In the genomic region with DNA sequence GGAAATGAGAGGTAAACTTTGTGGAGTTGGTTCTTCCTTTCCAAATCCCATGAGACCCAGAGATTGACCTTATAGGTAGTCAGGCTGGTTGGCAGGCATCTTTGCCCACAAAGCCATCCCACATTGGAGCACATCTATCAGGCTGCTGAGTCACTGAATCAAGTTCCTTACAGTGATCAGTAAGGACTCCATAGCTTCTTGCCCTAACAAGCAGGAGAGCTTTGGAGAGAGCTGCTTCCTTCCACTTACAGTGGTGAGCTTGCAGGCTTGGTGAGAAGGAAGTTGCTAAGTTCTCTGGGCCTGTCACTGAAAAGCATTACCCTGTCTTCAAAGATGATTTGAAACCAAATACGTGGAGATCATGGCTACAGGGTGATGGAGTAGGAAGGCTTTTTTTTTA, we compare ENCODE assay signal across 19 mouse cellular contexts.
"Had no signal": no experiment of that assay in that cellular context is flagged by ENCODE, and none has a peak within 500 bp of the region (broad histone marks: within the 10 kb centered on the region; RNA-seq: fewer than 3 reads in every experiment).

No protein-coding gene starts in this region.

- H3K27me3 ChIP-seq: lung, embryonic 15.5 days; midbrain, embryonic 12.5 days; midbrain, embryonic 15.5 days; neural tube, embryonic 12.5 days; neural tube, embryonic 15.5 days had no signal

- DNase-seq: kidney, adult 2 months; kidney, postnatal 25 days; layer of hippocampus, adult 9-11 months; lung, adult 18-20 months; lung, postnatal 10 days; lung, postnatal 36 days; retina, postnatal 1 day; right cerebral cortex, postnatal 25 days; spleen, adult 18-20 months; thymus, adult 18-20 months; thymus, postnatal 36 days had no signal

- ATAC-seq: midbrain, embryonic 15.5 days had no signal

- H3K27ac ChIP-seq: kidney, postnatal 0 days; layer of hippocampus, adult 2 months; liver, embryonic 14.5 days; lung, embryonic 15.5 days; midbrain, embryonic 12.5 days; midbrain, embryonic 15.5 days; neural tube, embryonic 12.5 days; neural tube, embryonic 15.5 days had no signal

- H3K4me3 ChIP-seq: layer of hippocampus, adult 2 months; lung, embryonic 15.5 days; midbrain, embryonic 12.5 days; midbrain, embryonic 15.5 days; neural tube, embryonic 12.5 days; neural tube, embryonic 15.5 days had no signal
